Mouse (Mus musculus) gastrocnemius, adult 2 months (tissue): ENCODE results near the gene Gm20388. TPM values are rescaled to one million over a fixed set of nuclear protein-coding genes. Genes with fewer than 3 reads are reported as not detected.

Source experiments
- DNase-seq: peaks from one replicate; pipeline ENCODE4 v3.0.0; 2022
- H3K27ac ChIP-seq: fragments of 200-600 bp; 2 replicates; pipeline ENCODE4 v1.8.1; 2022; ENCODE audit warnings: mild to moderate bottlenecking
- H3K4me3 ChIP-seq: fragments of 200-600 bp; 2 replicates; pipeline ENCODE4 v1.8.1; 2022; ENCODE audit warnings: mild to moderate bottlenecking, moderate library complexity
- CTCF ChIP-seq: fragments of 200-600 bp; IDR thresholded peaks from 2 replicates; pipeline ENCODE4 v1.8.1; 2022; ENCODE audit warnings: antibody characterized with exemption, mild to moderate bottlenecking, moderate library complexity
- intact Hi-C: fragments of 180-260 bp; cut with DNase I; formaldehyde crosslinking; loops from one replicate; pipeline ENCODE4 v1.15.1; 2025
- total RNA-seq, 2 experiments: library from RNA; stranded (reverse); gene quantifications; 2 replicates each; pipeline ENCODE4 v1.2.3; 2021

The Gm20388 gene
- total RNA-seq, 2 experiments from 2014 or later = 6.1 to 15.0 TPM

DNA sequence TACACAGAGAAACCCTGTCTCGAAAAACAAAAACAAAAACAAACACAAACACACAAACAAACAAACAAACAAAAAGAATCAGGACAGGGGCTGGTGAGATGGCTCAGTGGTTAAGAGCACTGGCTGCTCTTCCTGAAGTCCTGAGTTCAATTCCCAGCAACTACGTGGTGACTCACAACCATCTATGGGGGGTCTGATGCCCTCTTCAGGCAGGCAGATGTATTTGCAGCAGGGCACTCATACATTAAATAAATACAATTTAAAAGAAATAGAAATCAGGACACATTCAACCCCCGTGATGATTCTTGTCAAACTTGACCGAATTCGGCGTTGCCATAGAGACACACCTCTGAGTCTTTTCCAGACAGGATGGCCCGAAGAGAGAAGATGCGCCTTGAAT is 296.7 kb downstream of the Gm20388 start:
- no peak for DNase-seq
- no peak overlapping the region for H3K27ac ChIP-seq
- peak; percentile 51 for TF ChIP-seq CTCF
- H3K4me3 ChIP-seq = no peak overlapping the region
- intact Hi-C loops = no loop called here

DNA sequence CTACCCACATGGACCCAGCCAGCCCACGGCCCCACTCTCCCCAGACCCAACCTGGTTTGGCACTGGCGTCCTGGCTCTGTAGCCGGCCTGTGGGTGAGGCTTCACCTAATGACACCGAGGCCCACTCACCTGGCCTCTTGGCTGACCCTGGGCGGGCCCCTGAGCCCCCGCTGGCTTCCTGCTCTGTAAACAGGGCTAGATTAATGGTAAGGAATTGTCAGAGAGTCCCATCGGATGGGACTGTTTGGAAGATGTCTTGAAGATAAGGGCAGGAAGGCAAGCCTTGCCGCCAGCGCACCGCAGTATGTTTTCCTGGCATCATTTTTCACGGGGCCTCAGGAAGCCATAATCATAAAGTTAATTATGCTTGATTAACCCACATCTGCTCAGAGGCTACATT is 297.5 kb downstream of the Gm20388 start:
- H3K4me3 ChIP-seq = no peak overlapping the region
- H3K27ac ChIP-seq = no peak overlapping the region
- intact Hi-C loops = no loop called here
- no peak for DNase-seq
- TF ChIP-seq CTCF = no peak

DNA sequence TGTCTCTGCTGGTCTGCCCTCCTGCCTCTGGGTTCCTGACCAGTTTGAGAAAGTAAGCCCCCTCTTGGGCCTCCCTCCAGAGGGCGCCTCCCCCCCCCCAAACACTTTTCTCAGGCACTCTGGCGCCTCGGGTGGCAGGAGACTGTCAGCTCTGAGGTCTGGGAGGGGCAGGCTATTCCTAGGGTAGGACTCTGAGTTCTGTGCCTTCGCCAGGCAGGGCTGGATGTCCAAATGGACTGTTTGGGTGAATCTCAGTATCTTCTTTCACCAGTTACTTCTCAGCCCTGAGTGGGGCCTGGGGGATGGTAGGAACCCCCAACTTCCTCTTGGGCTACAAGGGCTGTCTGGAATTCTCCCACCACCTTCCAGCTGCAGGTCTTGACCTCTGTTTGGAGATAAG is 300.7 kb downstream of the Gm20388 start:
- H3K27ac ChIP-seq = peak overlapping the region; percentile 80
- intact Hi-C loops = loop anchor here (2.0 to 10.0 kb wide), 2 partner anchors 31 to 53 kb away; no protein-coding TSS in a partner anchor
- no peak overlapping the region for H3K4me3 ChIP-seq
- peak; percentile 45 for TF ChIP-seq CTCF
- DNase-seq = peak; percentile 86

DNA sequence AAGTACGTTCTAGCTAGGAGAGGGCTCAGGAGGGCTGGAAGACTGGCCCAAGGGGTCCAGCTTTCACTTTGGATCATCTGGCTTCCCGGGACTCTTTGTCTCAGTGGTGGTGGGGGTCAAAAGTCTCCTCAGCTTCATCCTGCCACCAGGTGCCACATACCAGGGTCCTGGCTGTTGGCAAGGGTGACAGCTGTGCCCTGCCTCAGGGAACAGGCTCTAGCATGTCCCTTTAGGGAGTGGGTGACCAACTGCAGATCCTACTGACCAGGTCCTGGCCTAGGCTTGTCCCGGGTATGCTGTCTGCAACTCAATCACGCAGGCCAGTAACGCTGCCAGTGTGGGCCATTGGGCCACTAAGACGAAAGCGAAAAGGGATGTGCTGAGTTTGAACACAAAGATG is 302.0 kb downstream of the Gm20388 start:
- no peak for DNase-seq
- intact Hi-C loops = loop anchor here (10.0 kb wide), 1 partner anchor 52 kb away; no protein-coding TSS in a partner anchor
- peak overlapping the region; percentile 75 for H3K27ac ChIP-seq
- TF ChIP-seq CTCF = no peak
- H3K4me3 ChIP-seq = no peak overlapping the region

DNA sequence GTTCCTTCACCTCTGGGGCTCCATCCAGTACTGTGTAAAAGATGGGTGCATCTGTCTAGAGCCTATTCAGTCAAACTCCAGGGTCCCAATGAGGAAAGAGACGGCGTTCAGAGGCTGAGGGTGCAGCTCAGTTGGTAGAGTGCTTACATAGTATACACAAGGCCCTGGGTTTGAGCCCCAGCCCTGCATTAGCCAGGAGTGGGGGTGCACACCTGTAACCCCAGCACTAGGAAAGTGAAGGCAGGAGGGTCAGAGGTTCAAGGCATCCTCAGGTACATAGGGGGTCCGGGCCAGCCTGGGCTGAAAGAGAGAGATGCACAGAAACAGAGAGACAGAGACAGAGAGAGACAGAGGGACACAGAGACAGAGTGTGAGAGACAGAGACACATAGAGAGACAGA is 302.6 kb downstream of the Gm20388 start:
- no peak for DNase-seq
- intact Hi-C loops = loop anchor here (10.0 kb wide), 1 partner anchor 52 kb away; no protein-coding TSS in a partner anchor
- peak overlapping the region; percentile 75 for H3K27ac ChIP-seq
- no peak overlapping the region for H3K4me3 ChIP-seq
- no peak for TF ChIP-seq CTCF

DNA sequence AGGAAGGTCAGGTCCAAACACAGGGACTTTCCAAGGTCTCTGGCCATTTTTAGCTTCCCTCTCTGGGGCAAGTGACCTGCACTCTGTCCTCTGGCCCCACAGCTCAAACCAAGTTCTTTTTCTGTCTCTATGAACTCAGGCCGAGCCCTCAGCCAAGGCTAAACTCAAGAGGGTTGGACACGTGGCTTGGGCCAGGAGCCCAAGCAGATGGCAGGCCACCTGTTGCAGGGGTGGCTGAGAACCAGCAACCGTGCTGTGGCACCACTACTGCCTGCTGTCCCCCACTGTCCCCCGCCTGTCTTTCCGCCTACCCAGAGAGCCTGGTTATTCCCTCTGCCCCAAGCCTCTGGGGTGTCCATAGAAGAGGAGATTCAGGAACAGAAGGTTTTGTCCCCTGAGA is 303.3 kb downstream of the Gm20388 start:
- intact Hi-C loops = loop anchor here (1.0 to 10.0 kb wide), 2 partner anchors 14 to 51 kb away; partner anchors contain the start of gene Gse1
- no peak for TF ChIP-seq CTCF
- Histone ChIP-seq H3K4me3 (no peak overlapping the region), H3K27ac (peak overlapping the region; percentile 75)
- peak; percentile 93 for DNase-seq

DNA sequence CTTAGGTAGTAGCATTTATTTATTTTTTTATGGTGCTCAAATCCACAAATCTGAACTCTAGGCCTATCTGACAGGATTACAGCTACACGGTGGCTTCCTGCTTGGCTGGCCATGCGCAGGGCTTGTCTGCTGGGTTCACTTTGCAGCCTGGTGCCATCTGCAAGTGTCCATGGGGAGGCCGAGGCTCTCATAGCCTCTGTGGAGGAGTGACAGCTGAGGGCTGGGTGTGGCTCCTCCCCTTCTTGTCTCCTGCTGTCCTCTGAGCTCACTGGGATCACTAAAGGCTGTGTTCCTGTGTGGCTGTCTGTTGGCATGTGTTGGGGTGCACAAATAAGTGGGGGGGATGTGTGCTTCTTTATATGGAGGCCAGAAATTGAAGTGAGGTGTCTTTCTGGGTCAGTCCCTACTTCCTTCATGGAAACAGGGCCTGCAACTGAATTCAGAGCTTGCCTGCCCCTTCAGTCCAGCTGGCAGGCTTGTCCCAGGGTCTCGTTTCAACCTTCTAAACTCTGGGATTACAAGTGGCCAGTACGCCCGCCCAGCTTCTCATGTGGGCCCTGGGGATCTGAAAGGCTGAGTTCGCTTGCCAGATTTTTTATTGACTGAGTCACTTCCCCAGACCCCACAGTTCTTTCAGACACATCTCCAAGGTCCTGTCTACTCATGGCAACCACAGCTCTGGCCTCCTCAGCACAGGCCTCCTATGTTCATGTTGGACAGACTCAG is 304.9 kb downstream of the Gm20388 start:
- peak overlapping the region; percentile 78 for H3K27ac ChIP-seq
- no peak for TF ChIP-seq CTCF
- intact Hi-C loops = loop anchor here (10.0 kb wide), 1 partner anchor 49 kb away; no protein-coding TSS in a partner anchor
- no peak overlapping the region for H3K4me3 ChIP-seq
- DNase-seq = peak; percentile 82

DNA sequence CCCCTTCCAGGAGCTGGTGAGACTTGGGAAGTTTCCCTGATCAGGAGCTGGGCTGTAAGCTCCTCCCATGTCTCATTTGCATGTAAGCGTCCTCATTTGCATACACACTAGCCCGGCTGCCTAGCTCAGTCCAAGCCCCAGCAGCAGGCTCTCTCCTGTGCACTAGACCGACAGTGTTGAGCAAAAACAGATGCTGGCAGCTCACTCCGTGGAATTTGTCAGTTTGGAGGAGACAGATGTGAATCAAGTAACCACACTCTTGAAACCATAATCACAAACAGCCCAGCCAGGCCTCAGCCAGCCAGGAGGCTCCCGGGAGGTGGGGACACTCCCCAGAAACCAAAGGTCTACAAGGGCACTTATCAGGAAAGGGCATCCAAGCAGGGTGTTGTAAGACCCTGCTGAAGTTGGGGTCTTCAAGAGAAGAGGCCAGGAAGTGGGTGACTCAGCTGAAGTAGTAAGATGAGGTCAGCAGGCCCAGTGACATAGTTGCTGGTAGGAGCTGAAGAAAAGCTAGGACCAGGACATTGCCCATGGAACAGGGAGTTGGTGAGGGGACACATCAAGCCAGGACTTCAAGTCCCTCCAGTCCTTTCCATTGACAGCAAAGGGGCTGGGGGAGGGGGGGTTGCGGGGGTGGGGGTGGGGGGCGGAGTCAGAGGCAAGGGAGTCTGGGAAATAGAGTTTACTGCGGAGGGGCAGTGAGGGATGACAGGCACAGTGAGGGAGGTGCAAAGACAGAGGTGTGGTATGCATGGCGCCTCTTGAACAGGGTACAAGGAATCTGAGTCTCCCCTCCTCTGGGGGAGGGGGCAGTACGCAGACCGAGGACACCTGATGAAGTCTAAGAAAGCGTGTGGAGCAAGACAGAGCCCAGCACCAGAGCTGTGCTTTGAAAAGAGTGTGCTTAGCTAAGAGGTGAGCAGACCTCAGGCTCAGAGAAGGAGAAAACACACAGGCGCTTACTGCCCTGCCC is 306.5 kb downstream of the Gm20388 start:
- no peak for TF ChIP-seq CTCF
- DNase-seq = peak; percentile 70
- H3K4me3 ChIP-seq = no peak overlapping the region
- intact Hi-C loops = loop anchor here (10.0 kb wide), 1 partner anchor 48 kb away; no protein-coding TSS in a partner anchor
- peak overlapping the region; percentile 72 for H3K27ac ChIP-seq

DNA sequence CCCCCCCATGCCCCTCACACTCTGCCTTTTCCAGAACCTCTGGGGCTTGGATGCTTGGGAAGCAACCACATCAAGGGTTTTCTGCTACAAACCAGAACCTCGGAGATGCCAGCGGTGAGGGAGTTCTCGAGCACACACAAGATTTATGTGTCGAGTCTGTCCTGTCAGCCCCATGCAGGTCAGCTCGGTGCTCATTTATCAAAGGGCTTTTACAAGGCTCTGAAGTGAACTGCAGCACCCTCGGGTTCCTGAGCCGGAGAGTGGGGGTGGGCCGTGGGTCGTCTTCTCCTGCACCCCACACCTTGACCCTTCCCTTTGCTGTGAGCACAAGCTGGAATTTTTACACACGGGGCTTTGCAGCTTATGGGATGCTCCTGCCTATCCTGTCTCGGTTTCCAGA is 311.9 kb downstream of the Gm20388 start:
- no peak overlapping the region for H3K4me3 ChIP-seq
- intact Hi-C loops = no loop called here
- TF ChIP-seq CTCF = no peak
- DNase-seq = no peak
- no peak overlapping the region for H3K27ac ChIP-seq

DNA sequence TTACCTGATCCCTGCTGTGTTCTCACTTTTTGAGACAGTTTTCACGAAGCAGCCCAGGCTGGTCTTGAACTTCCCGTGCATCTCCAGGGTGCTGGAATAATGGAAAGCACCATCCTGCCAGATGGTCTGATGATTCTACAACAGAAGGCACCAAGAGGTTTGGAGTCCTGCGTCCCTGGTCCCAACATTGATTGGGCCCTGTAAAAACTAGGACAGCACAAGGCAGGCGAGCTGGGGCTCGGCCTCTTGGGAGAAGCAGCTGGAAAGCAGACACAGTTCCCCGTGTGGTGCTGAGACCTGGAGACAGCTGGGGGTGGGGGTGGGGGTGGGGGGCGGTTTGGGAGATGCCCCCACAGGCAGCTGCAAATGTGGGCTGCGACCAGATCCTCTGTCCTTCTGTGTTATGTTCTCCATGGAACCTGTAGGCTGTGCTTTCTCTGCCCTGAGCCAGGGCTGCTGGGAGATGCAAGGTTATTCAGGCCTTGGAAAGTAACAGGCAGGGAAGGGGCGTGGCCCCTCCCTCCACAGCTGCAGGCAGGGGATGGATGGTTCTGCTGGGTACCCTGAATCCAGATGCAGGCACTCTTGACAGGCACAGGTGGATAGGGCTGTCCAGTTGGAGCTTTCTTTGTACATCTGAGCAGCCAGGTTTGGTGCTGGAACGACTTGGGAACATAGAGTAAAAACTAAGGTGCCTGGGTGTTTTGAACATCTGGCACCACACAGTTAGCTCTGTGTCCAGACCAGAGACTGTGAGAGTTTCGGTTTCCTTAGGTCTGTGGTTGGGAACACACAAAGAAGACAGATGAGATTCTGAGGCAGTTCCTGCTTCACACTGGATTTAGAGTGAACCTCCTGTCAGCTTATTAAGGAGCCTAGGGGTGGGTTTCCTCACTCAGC is 314.1 kb downstream of the Gm20388 start:
- no peak for DNase-seq
- no peak overlapping the region for H3K4me3 ChIP-seq
- no peak for TF ChIP-seq CTCF
- peak overlapping the region; percentile 57 for H3K27ac ChIP-seq
- intact Hi-C loops = loop anchor here (5.0 kb wide), 1 partner anchor 37 kb away; no protein-coding TSS in a partner anchor

DNA sequence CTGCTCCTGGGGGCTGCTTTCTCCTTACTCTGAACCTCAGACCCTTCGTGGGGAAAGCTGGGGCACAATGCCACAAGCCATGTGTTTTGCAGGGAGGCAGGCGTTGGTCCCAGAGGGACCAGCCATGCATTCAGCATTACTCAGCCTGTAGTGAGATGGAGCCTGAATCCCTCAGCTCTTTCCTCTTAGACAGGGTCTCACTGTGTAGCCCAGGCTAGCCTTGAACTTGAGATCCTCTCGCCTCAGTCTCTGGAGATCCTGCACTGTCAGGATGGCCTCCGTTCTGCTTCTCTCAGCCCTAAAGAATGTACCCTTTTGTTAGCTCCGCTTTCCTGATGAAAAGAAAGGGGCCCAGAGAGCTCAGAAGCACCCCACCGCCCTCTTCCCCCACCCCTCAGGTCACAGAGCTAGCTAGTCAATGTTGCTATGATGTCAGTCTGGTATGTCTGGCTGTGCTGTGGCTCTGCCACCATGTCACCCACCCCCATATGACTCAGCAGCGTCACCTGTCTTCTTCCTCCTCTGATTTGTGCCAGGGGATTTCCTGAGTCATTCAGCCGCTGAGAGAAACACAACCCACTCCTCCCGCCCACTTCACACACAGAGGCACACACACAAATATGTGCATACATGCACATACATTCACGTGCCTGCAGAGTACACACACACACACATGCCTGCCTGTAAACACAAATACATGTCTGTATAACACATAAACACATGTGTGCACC is 314.9 kb downstream of the Gm20388 start:
- intact Hi-C loops = loop anchor here (5.0 kb wide), 1 partner anchor 38 kb away; no protein-coding TSS in a partner anchor
- no peak overlapping the region for H3K4me3 ChIP-seq
- no peak for TF ChIP-seq CTCF
- peak overlapping the region; percentile 57 for H3K27ac ChIP-seq
- DNase-seq = peak; percentile 28
